21 mouse cellular contexts compared by ENCODE assay signal in the genomic region with DNA sequence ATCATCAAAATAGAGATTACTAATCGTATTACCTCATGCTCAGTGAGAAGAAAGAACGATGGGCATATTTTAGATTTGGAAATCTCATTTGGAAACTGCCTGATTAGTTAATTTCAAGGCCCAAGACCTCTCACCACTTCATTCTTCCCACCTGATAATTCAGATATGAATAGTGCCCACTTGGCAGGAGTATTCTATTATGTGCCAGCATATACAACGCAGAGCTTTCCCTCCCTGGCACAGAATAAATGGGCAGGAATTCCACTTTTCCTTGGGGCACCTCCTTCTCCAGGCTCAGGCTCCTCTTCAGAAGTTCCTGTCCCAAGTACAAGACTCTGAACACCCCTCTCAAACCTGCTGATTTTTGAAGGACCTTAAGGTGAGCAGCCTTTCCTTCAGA.
A peak's percentile ranks its signal among the peaks of the same experiment; 100 is the strongest.
DNase-seq lines count a peak whose midpoint lies in the region; ATAC-seq and TF ChIP-seq lines count a peak whose summit lies in the region.
"Had no signal": no experiment of that assay in that cellular context is flagged by ENCODE, and none has a peak within 500 bp of the region (broad histone marks: within the 10 kb centered on the region; RNA-seq: fewer than 3 reads in every experiment).

No protein-coding gene starts in this region.

- peak overlapping the region; percentile 80 for H3K27ac ChIP-seq in forebrain, embryonic 13.5 days
- H3K27ac ChIP-seq in forebrain, embryonic 11.5 days (ENCODE audit: low read depth, low read length): no peak overlapping the region
- 0 out of 2 replicates have a peak overlapping the region, but pooled peaks have one; percentile 30 for H3K27ac ChIP-seq in hindbrain, embryonic 10.5 days
- H3K27ac ChIP-seq in hindbrain, embryonic 11.5 days (ENCODE audit: low read depth, low read length): no peak overlapping the region
- peak overlapping the region; percentile 45; the same call in 1 of the 2 replicates for H3K27ac ChIP-seq in forebrain, postnatal 0 days (ENCODE audit: low read depth, low read length)
- H3K27ac ChIP-seq in midbrain, embryonic 16.5 days (ENCODE audit: low read length): no peak overlapping the region
- H3K27ac ChIP-seq: heart, adult 2 months; layer of hippocampus, adult 2 months; limb, embryonic 13.5 days; liver, embryonic 13.5 days had no signal

- WGBS in forebrain, embryonic 13.5 days: 68% methylated on average over 3 of the region's 3 CpGs
- WGBS in forebrain, embryonic 11.5 days: 96% methylated on average over 3 of the region's 3 CpGs
- WGBS in hindbrain, embryonic 10.5 days: 99% methylated on average over 3 of the region's 3 CpGs
- WGBS in hindbrain, embryonic 11.5 days: 89% methylated on average over 3 of the region's 3 CpGs
- 40% methylated on average over 3 of the region's 3 CpGs for WGBS in forebrain, postnatal 0 days
- WGBS in midbrain, embryonic 16.5 days: 81% methylated on average over 3 of the region's 3 CpGs

- no peaks in the 10 kb centered on the region for H3K9me3 ChIP-seq in forebrain, embryonic 13.5 days (replicated peaks)
- no peaks in the 10 kb centered on the region for H3K9me3 ChIP-seq in forebrain, embryonic 11.5 days (ENCODE audit: control insufficient read depth, low read length)
- no peaks in the 10 kb centered on the region for H3K9me3 ChIP-seq in hindbrain, embryonic 10.5 days
- no peaks in the 10 kb centered on the region for H3K9me3 ChIP-seq in hindbrain, embryonic 11.5 days (ENCODE audit: control insufficient read depth, low read length)
- no peaks in the 10 kb centered on the region for H3K9me3 ChIP-seq in forebrain, postnatal 0 days (ENCODE audit: low read length)
- H3K9me3 ChIP-seq in midbrain, embryonic 16.5 days (replicated peaks; ENCODE audit: control insufficient read depth, low read length, poor library complexity, severe bottlenecking): no peaks in the 10 kb centered on the region
- H3K9me3 ChIP-seq: limb, embryonic 13.5 days; liver, embryonic 13.5 days had no signal

- ATAC-seq in forebrain, embryonic 13.5 days: peak; percentile 60
- no peak for ATAC-seq in forebrain, embryonic 11.5 days (replicated peaks; ENCODE audit: low FRiP score)
- no peak for ATAC-seq in hindbrain, embryonic 11.5 days (ENCODE audit: low FRiP score)
- no peak for ATAC-seq in forebrain, postnatal 0 days
- ATAC-seq in midbrain, embryonic 16.5 days: peak; percentile 46; the same call in 1 of the 2 replicates
- ATAC-seq: CD4-positive, CD25-positive, alpha-beta regulatory T cell, adult 4 months; Patski had no signal

- H3K36me3 ChIP-seq in forebrain, embryonic 13.5 days (ENCODE audit: poor library complexity, severe bottlenecking): no peaks in the 10 kb centered on the region
- H3K36me3 ChIP-seq in forebrain, embryonic 11.5 days (ENCODE audit: control insufficient read depth, insufficient read depth, low read length): no peaks in the 10 kb centered on the region
- H3K36me3 ChIP-seq in hindbrain, embryonic 10.5 days: no peaks in the 10 kb centered on the region
- no peaks in the 10 kb centered on the region for H3K36me3 ChIP-seq in hindbrain, embryonic 11.5 days (ENCODE audit: control insufficient read depth, insufficient read depth, low read length)
- H3K36me3 ChIP-seq in forebrain, postnatal 0 days (ENCODE audit: insufficient read depth): no peaks in the 10 kb centered on the region
- H3K36me3 ChIP-seq in midbrain, embryonic 16.5 days (ENCODE audit: control insufficient read depth, insufficient read depth, low read length): no peaks in the 10 kb centered on the region
- H3K36me3 ChIP-seq: limb, embryonic 13.5 days; liver, embryonic 13.5 days had no signal

- DNase-seq in forebrain, embryonic 11.5 days (ENCODE audit: low spot score): no peak
- DNase-seq in hindbrain, embryonic 10.5 days (ENCODE audit: low spot score): no peak
- no peak for DNase-seq in hindbrain, embryonic 11.5 days (ENCODE audit: low spot score)
- DNase-seq in forebrain, postnatal 0 days: no peak
- no peak for DNase-seq in right cerebral cortex, adult 2 months (ENCODE audit: low spot score in 2 of 2)
- DNase-seq: adrenal gland, adult 8-10 months; cerebellum, adult 9-11 months; kidney, adult 18-20 months; kidney, postnatal 14 days; liver, embryonic 13.5 days; lung, embryonic 14.5 days; lung, postnatal 4 days; right cerebral cortex, postnatal 4 days; thymus, adult 2 months had no signal

- TF ChIP-seq CTCF in forebrain, postnatal 0 days (IDR thresholded peaks at IDR 0.05; ENCODE audit: low read depth): no peak

- H3K4me2 ChIP-seq in forebrain, embryonic 13.5 days: no peak overlapping the region
- no peak overlapping the region for H3K4me2 ChIP-seq in forebrain, embryonic 11.5 days (ENCODE audit: low read depth, low read length, severe bottlenecking)
- H3K4me2 ChIP-seq in hindbrain, embryonic 11.5 days (replicated peaks; ENCODE audit: low read depth, low read length): no peak overlapping the region
- no peak overlapping the region for H3K4me2 ChIP-seq in forebrain, postnatal 0 days (ENCODE audit: low read depth)
- no peak overlapping the region for H3K4me2 ChIP-seq in midbrain, embryonic 16.5 days (ENCODE audit: low read length)
- H3K4me2 ChIP-seq: limb, embryonic 13.5 days; liver, embryonic 13.5 days; lung, embryonic 14.5 days had no signal

- H3K27me3 ChIP-seq in forebrain, embryonic 13.5 days: no peaks in the 10 kb centered on the region
- no peaks in the 10 kb centered on the region for H3K27me3 ChIP-seq in forebrain, embryonic 11.5 days (ENCODE audit: control insufficient read depth, insufficient read depth, low read length)
- no peaks in the 10 kb centered on the region for H3K27me3 ChIP-seq in hindbrain, embryonic 10.5 days (ENCODE audit: insufficient read depth, poor library complexity, severe bottlenecking)
- H3K27me3 ChIP-seq in hindbrain, embryonic 11.5 days (ENCODE audit: control insufficient read depth, insufficient read depth, low read length): no peaks in the 10 kb centered on the region
- H3K27me3 ChIP-seq in forebrain, postnatal 0 days (ENCODE audit: insufficient read depth, low read length): no peaks in the 10 kb centered on the region
- H3K27me3 ChIP-seq in midbrain, embryonic 16.5 days (ENCODE audit: control insufficient read depth, insufficient read depth, low read depth, low read length): no peaks in the 10 kb centered on the region
- H3K27me3 ChIP-seq: limb, embryonic 13.5 days; liver, embryonic 13.5 days; Patski had no signal

- H3K4me3 ChIP-seq in forebrain, embryonic 13.5 days: no peak overlapping the region
- H3K4me3 ChIP-seq in forebrain, embryonic 11.5 days (ENCODE audit: low read depth, low read length): no peak overlapping the region
- H3K4me3 ChIP-seq in hindbrain, embryonic 10.5 days: no peak overlapping the region
- H3K4me3 ChIP-seq in hindbrain, embryonic 11.5 days (ENCODE audit: low read depth, low read length): no peak overlapping the region
- H3K4me3 ChIP-seq in forebrain, postnatal 0 days (ENCODE audit: low read depth, low read length): no peak overlapping the region
- H3K4me3 ChIP-seq in midbrain, embryonic 16.5 days (ENCODE audit: low read depth, low read length): no peak overlapping the region
- H3K4me3 ChIP-seq: heart, adult 2 months; layer of hippocampus, adult 2 months; limb, embryonic 13.5 days; liver, embryonic 13.5 days had no signal

- peaks cover 11% of the 10 kb centered on the region for H3K4me1 ChIP-seq in forebrain, embryonic 13.5 days
- H3K4me1 ChIP-seq in forebrain, embryonic 11.5 days (replicated peaks; ENCODE audit: control insufficient read depth, insufficient read depth, low read length): no peaks in the 10 kb centered on the region
- H3K4me1 ChIP-seq in hindbrain, embryonic 10.5 days (replicated peaks): no peaks in the 10 kb centered on the region
- 0 out of 2 replicates have a peak, but pooled peaks cover 2% of the 10 kb centered on the region for H3K4me1 ChIP-seq in hindbrain, embryonic 11.5 days (replicated peaks; ENCODE audit: control insufficient read depth, insufficient read depth, low read length)
- H3K4me1 ChIP-seq in forebrain, postnatal 0 days (ENCODE audit: insufficient read depth): peaks cover 11% of the 10 kb centered on the region; the same call in 1 of the 2 replicates
- H3K4me1 ChIP-seq in midbrain, embryonic 16.5 days (ENCODE audit: control insufficient read depth, insufficient read depth, low read length): no peaks in the 10 kb centered on the region; the same call in 1 of the 2 replicates
- H3K4me1 ChIP-seq: limb, embryonic 13.5 days; liver, embryonic 13.5 days had no signal

- no peak overlapping the region for H3K9ac ChIP-seq in forebrain, embryonic 13.5 days
- no peak overlapping the region for H3K9ac ChIP-seq in forebrain, embryonic 11.5 days (ENCODE audit: low read length)
- H3K9ac ChIP-seq in hindbrain, embryonic 11.5 days (ENCODE audit: low read depth, low read length): no peak overlapping the region
- no peak overlapping the region for H3K9ac ChIP-seq in forebrain, postnatal 0 days
- no peak overlapping the region for H3K9ac ChIP-seq in midbrain, embryonic 16.5 days (ENCODE audit: low read depth, low read length)
- H3K9ac ChIP-seq: limb, embryonic 13.5 days; liver, embryonic 13.5 days; lung, embryonic 14.5 days had no signal

Comparison
In these comparisons a context has a peak if more than half of its experiments do, and no peak if none do; other contexts are left out.
1. ATAC-seq: peak in forebrain, embryonic 13.5 days (single experiment) and midbrain, embryonic 16.5 days (single experiment); none in forebrain, embryonic 11.5 days (single experiment), hindbrain, embryonic 11.5 days (single experiment) and forebrain, postnatal 0 days (single experiment).
2. H3K27ac ChIP-seq: peak in forebrain, embryonic 13.5 days (single experiment), hindbrain, embryonic 10.5 days (single experiment) and forebrain, postnatal 0 days (single experiment); none in forebrain, embryonic 11.5 days (single experiment), hindbrain, embryonic 11.5 days (single experiment) and midbrain, embryonic 16.5 days (single experiment).